Mouse (Mus musculus) heart, postnatal 0 days (tissue): ENCODE results near the gene Zfp580.

ENCODE experiments used
- CTCF ChIP-seq: IDR thresholded peaks from 2 replicates; pipeline ENCODE4 v1.5.1; 2016; ENCODE audit warnings: antibody characterized with exemption, control low read depth, low read depth
- EP300 ChIP-seq: IDR thresholded peaks from 2 replicates; pipeline ENCODE4 v1.6.1; 2016; ENCODE audit warnings: antibody characterized with exemption, low read depth

DNA sequence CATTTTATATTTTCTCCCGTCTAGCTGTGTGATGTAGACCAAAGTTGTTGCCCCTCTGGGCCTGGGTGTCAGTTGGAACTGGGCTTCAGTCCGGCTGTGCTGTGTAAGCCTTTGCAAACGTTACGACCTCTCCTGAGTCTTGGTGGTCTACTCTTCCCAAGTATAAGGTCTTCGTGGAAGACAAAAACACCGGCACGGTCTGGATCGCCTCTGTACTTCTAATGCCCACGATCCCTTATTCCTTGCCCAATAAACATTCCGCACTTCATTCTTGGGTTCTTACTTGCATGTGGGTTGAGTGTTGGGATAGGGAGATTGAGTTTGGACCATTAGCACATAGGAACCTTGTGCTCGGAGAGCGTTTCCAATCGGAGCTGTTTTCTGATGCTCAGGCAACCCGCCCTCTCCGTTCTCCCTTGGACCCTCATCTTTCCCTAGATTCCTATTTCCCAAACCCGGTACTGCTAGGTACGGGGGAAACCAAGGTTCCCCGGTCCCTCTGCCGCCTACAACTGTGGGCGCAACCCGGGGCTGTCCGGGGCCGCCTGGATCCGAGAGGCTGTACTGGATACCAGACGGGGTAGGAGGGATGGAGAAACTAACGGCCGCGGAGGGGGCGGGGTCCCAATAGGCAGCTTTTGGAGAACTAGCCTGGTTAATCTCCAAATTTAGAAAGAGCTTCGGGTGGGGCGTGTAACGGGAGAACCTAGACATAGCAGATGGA, 2.3 kb downstream of the Zfp580 start:
- TF ChIP-seq EP300, result no peak
- no peak for TF ChIP-seq CTCF
